Comparison of ENCODE assay signal across 9 mouse cellular contexts in the genomic region with DNA sequence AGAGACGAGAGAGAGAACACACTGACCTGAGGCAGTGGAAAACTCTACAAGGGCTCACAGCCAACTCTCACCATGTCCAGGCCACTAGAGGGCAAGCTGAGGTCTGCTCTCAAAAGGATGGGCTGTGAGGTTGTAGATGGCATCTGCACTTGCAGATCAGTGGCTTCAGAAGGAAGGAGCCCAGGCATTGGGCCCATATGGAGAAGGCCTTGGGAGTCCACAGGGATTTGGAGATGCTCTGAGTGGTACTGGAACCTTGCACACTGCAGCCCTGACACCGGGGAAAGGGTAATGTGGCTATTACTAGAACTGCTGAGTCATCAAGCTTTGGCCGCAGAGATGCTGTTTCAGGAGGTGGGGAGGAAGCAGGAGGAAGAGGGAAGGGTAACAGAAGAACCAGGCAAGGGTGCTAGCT. TPM values are rescaled to one million over a fixed set of nuclear protein-coding genes. Genes with fewer than 3 reads are reported as not detected.
DNase-seq lines count a peak whose midpoint lies in the region; ATAC-seq lines count a peak whose summit lies in the region.
"Had no signal": no experiment of that assay in that cellular context is flagged by ENCODE, and none has a peak within 500 bp of the region (broad histone marks: within the 10 kb centered on the region; RNA-seq: fewer than 3 reads in every experiment).

No protein-coding gene starts in this region.

- intact Hi-C loops in left cerebral cortex, postnatal 25 days (cut with DNase I): no loop called here
- intact Hi-C loops in heart, postnatal 36 days (cut with DNase I): loop anchor here (10.0 kb wide), 2 partner anchors 124 to 354 kb away; partner anchors contain the start of gene Tmem191c

- peak; percentile 41 to 49 for DNase-seq in left cerebral cortex, postnatal 25 days (ENCODE audit: low spot score in 2 of 2)
- DNase-seq in left cerebral cortex, adult 8-10 months (ENCODE audit: low spot score in 2 of 2): no peak
- DNase-seq in MN1 (ENCODE audit: low spot score): peak; percentile 71
- peak; percentile 47 for DNase-seq in cerebellum, adult 11-12 months
- peak; percentile 32 to 37 for DNase-seq in heart, postnatal 36 days
- DNase-seq in layer of hippocampus, adult 9-10 months (ENCODE audit: low spot score): no peak
- no peak for DNase-seq in left cerebral cortex, adult 18-20 months (ENCODE audit: low spot score in 2 of 2)

- peak; percentile 64 for ATAC-seq in megakaryocyte, adult 5-6 weeks (ENCODE audit: poor library complexity, severe bottlenecking)

RNA-seq across cellular contexts. Expression of gene Ppm1f, which starts 24.8 kb away (rescaled TPM):
- total RNA-seq in left cerebral cortex, postnatal 25 days (2021): 10 to 100 TPM; 44.8 to 50.9 TPM
- total RNA-seq in left cerebral cortex, adult 8-10 months (2022): 10 to 100 TPM; 43.4 to 54.8 (median 49.7) TPM
- 10 to 100 TPM; 25.0 to 25.8 TPM for total RNA-seq in heart, postnatal 36 days (2021)
- 1.6 and 2.6 TPM in 2 replicates for total RNA-seq in megakaryocyte, adult 5-6 weeks (2015)
- total RNA-seq in megakaryocyte, adult 5-6 weeks (2017): 6.5 and 7.9 TPM in 2 replicates
- 10 to 100 TPM; 49.2 to 56.0 TPM for total RNA-seq in left cerebral cortex, adult 18-20 months (2021)

RNA-seq across cellular contexts. Expression of gene Vpreb1, which starts 50.4 kb away (rescaled TPM):
- total RNA-seq in left cerebral cortex, postnatal 25 days (2021): not detected
- total RNA-seq in left cerebral cortex, adult 8-10 months (2022): not detected
- total RNA-seq in heart, postnatal 36 days (2021): not detected
- total RNA-seq in megakaryocyte, adult 5-6 weeks (2015): not detected in 2 replicates
- 1.6 TPM in 1 of 2 replicates, not detected in the other for total RNA-seq in megakaryocyte, adult 5-6 weeks (2017)
- total RNA-seq in left cerebral cortex, adult 18-20 months (2021): not detected
- total RNA-seq: left cerebral cortex, postnatal 10 days had no signal

RNA-seq across cellular contexts. Expression of gene Top3b, which starts 50.5 kb away (rescaled TPM):
- total RNA-seq in left cerebral cortex, postnatal 25 days (2021): 10 to 100 TPM; 53.6 to 65.1 TPM
- total RNA-seq in left cerebral cortex, adult 8-10 months (2022): 10 to 100 TPM; 53.5 to 69.9 (median 67.2) TPM
- 10 to 100 TPM; 25.2 to 32.6 TPM for total RNA-seq in heart, postnatal 36 days (2021)
- total RNA-seq in megakaryocyte, adult 5-6 weeks (2015): 24.8 and 31.2 TPM in 2 replicates
- 31.6 and 41.8 TPM in 2 replicates for total RNA-seq in megakaryocyte, adult 5-6 weeks (2017)
- 10 to 100 TPM; 60.3 to 60.4 TPM for total RNA-seq in left cerebral cortex, adult 18-20 months (2021)

RNA-seq across cellular contexts. Expression of gene Igll1, which starts 57.2 kb away (rescaled TPM):
- not detected for total RNA-seq in left cerebral cortex, postnatal 25 days (2021)
- not detected for total RNA-seq in left cerebral cortex, adult 8-10 months (2022)
- not detected for total RNA-seq in heart, postnatal 36 days (2021)
- 1.3 TPM in 1 of 2 replicates, not detected in the other for total RNA-seq in megakaryocyte, adult 5-6 weeks (2015)
- total RNA-seq in megakaryocyte, adult 5-6 weeks (2017): 0.45 and 0.51 TPM in 2 replicates
- not detected for total RNA-seq in left cerebral cortex, adult 18-20 months (2021)
- total RNA-seq: left cerebral cortex, postnatal 10 days had no signal

Comparison
In these comparisons a context has a peak if more than half of its experiments do, and no peak if none do; other contexts are left out.
1. DNase-seq: peak in left cerebral cortex, postnatal 25 days (2 of 2), MN1 (single experiment), cerebellum, adult 11-12 months (single experiment) and heart, postnatal 36 days (2 of 2); none in left cerebral cortex, adult 8-10 months (0 of 2), layer of hippocampus, adult 9-10 months (single experiment) and left cerebral cortex, adult 18-20 months (0 of 2).